Mouse (Mus musculus) heart, adult 18-20 months (tissue): ENCODE data around the gene Higd2a. TPM values are rescaled to one million over a fixed set of nuclear protein-coding genes. Genes with fewer than 3 reads are reported as not detected.

Experiments used
- DNase-seq, 2 experiments: peaks; one replicate each; pipeline ENCODE4 v3.0.0; 2021 to 2022; ENCODE audit warnings: mixed read lengths in 1 of 2
- microRNA-seq, 2 experiments: library from miRNA; unstranded; fragments of <30 nt; microRNA quantifications; one replicate each; pipeline ENCODE4 v1.2.0; 2022
- total RNA-seq, 2 experiments: library from RNA; stranded (reverse); gene quantifications; 2 replicates each; pipeline ENCODE4 v1.2.3; 2021

The Higd2a gene
- total RNA-seq, 2 experiments from 2014 or later: 185 to 190 TPM

- DNase-seq: peak; percentile 96 to 100
These were observed 31.3 kb downstream of the Higd2a start, which contains the start of gene Faf2 for GRCm38 (mm10) chr13:54621155-54621932. TSS of gene Faf2 (plus strand) at chr13:54621784.

GRCm38 (mm10) chr13:54621960-54622521, 32.0 kb downstream of the Higd2a start:
- DNase-seq: no peak

GRCm38 (mm10) chr13:54629128-54629527, 39.1 kb downstream of the Higd2a start:
- DNase-seq: peak; percentile 17 to 47

GRCm38 (mm10) chr13:54632731-54633277, 42.8 kb downstream of the Higd2a start:
- DNase-seq: no peak

- no peak for DNase-seq
These were observed 45.0 kb downstream of the Higd2a start for GRCm38 (mm10) chr13:54635011-54635410.

Small RNA genes within 50 kb of the gene (microRNA-seq; reads per million reads assigned to microRNA genes)
- 0 reads per million in 2 experiments for gene Gm24195

Other genes with a start within 250 kb of the Higd2a start
- 1 to 10 TPM; 2.0 to 2.5 TPM for gene Cplx2, start 218.9 kb upstream of the Higd2a start, total RNA-seq
- 10 to 100 TPM; 21.4 to 21.8 TPM for gene Thoc3, start 121.4 kb upstream of the Higd2a start, total RNA-seq
- gene Simc1, start 86.4 kb upstream of the Higd2a start, total RNA-seq: 1 to 10 TPM; 1.5 to 3.4 TPM
- gene 4833439L19Rik, start 24.8 kb upstream of the Higd2a start, total RNA-seq: 100 to 1,000 TPM in 1 of 2 experiments, 10 to 100 TPM in 1; 94.5 to 102 TPM
- gene Arl10, start 15.2 kb upstream of the Higd2a start, total RNA-seq: 1 to 10 TPM; 5.0 to 5.3 TPM
- 10 to 100 TPM; 13.7 to 16.4 TPM for gene Nop16, start 117 bp upstream of the Higd2a start, total RNA-seq
- gene Cltb, start 21.1 kb downstream of the Higd2a start, total RNA-seq: 10 to 100 TPM; 87.8 to 97.2 TPM
- gene Faf2, start 31.6 kb downstream of the Higd2a start, total RNA-seq: 10 to 100 TPM; 23.1 to 26.4 TPM
- 10 to 100 TPM; 55.1 to 55.9 TPM for gene Rnf44, start 103.7 kb downstream of the Higd2a start, total RNA-seq
- gene Cdhr2, start 111.3 kb downstream of the Higd2a start, total RNA-seq: not detected
- gene Gprin1, start 159.7 kb downstream of the Higd2a start, total RNA-seq: not detected
- gene Sncb, start 176.4 kb downstream of the Higd2a start, total RNA-seq: not detected
- not detected for gene Eif4e1b, start 193.8 kb downstream of the Higd2a start, total RNA-seq
- 10 to 100 TPM; 17.7 to 22.0 TPM for gene Tspan17, start 199.2 kb downstream of the Higd2a start, total RNA-seq